Mouse (Mus musculus) central nervous system, embryonic 11.5 days (tissue): ENCODE results near the gene Atp2c2. TPM values are rescaled to one million over a fixed set of nuclear protein-coding genes. Genes with fewer than 3 reads are reported as not detected.

ENCODE experiments used
- polyA plus RNA-seq: library from polyadenylated mRNA; depleted of rRNA; stranded (reverse); fragments of >200 nt; gene quantifications from 2 replicates; pipeline ENCODE4 v1.2.3, GENCODE M21; 2012; rRNA removed

Atp2c2 gene
- polyA plus RNA-seq: 0.72 and 0.75 TPM in 2 replicates

DNA sequence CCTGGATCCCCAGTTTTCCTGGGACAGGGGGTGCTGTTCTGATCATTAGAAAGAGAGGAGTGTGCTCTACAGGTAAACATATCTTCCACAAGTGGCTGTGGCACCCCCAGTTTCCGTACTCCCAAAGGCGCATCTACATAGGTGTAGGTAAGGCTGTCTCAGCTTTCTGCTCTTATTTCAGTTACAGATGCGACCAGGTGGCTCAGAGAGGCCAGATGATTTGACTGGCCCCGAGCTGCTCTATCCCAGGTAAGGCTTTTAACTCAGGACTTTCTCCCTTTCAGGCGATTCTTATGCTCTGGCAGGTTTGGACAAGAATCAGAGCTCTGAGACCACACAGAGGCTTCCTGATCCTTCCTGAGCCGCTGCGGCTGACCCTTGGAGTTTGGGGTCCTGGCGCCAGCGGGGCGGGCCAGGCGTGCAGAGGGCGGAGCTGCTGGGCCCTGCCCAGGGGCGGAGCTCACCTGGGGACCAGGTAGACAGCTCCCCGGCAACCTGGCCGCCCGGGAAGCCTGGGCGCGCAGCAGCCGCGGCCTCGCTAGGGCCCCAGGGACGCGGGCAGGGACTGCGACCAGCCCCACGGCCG lies at the start of gene Atp2c2:
Atp2c2 (plus strand) TSS at position 461 of the 586 bp plus-strand sequence.

DNA sequence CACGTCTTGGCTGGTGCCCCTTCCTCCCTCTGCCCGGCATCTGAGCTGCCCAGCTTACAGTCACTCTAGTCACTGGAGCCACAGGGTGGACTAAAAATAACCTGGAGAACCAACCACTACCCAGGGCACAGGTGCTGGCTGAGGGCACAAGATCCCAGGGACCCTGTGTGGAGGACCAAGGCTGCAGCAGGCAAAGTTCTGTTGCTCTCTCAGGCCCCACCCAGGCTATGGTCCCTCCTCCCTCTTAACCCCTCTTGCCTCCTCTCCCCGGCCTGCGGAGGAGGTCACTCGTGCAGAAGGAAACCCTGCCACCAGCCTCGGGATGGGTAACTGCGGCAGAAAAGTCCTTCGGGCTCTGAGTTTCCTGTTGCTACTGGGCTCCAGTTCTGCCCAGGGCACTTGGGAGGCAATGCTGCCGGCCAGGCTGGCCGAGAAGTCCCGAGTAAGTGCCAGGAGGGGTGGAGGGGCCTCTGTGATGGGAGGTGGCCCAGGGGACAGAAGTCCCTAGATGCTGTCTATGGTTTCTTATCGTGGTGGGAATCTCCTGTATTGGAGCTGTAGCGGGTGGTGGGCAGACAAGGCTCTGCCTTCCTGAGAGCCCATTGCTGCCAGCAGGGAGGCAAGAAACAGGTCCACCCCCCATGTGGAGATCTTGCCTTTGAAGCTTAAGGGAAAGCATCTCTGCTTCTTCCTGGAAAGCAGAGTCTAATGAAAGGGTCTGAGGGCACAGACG lies 33.4 kb upstream of the Atp2c2 start, which contains the start of gene Wfdc1:
Wfdc1 (plus strand) TSS at position 147 of the 733 bp plus-strand sequence.

DNA sequence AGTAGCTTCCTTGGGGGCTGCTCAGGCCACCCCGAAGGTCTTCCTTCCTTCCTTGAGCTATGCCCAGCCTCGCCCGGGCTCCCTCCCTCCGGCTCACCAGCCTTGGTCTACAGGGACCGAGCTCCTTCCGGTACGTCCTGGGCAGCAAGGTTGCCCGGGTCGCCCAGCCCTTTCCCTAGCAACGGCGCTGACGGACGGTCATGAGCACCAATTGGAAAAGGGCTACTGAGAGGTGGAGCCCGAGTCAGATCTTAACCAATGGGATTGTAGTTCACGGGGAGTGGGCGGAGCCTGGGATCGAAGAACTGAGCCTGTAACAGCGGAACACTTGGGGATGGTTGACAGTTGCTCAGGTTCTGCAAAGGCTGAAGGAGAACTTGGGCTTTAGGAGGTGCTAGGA lies 78.5 kb downstream of the Atp2c2 start, which contains the start of gene Tldc1:
Tldc1 (minus strand) TSS at position 154 of the 400 bp plus-strand sequence.

Other genes starting within 250 kb of the Atp2c2 start
- 0.53 and 0.80 TPM in 2 replicates for gene Slc38a8, start 198.3 kb upstream of the Atp2c2 start, polyA plus RNA-seq
- gene Mbtps1, start 141.3 kb upstream of the Atp2c2 start, polyA plus RNA-seq: 75.1 and 110 TPM in 2 replicates
- gene Hsdl1, start 124.8 kb upstream of the Atp2c2 start, polyA plus RNA-seq: 34.3 and 35.8 TPM in 2 replicates
- 0.10 and 0.25 TPM in 2 replicates for gene Dnaaf1, start 124.8 kb upstream of the Atp2c2 start, polyA plus RNA-seq
- 13.9 and 17.6 TPM in 2 replicates for gene Taf1c, start 94.8 kb upstream of the Atp2c2 start, polyA plus RNA-seq
- 0.23 and 0.25 TPM in 2 replicates for gene Adad2, start 87.3 kb upstream of the Atp2c2 start, polyA plus RNA-seq
- gene Kcng4, start 64.3 kb upstream of the Atp2c2 start, polyA plus RNA-seq: 0.06 and 0.14 TPM in 2 replicates
- gene Wfdc1, start 33.6 kb upstream of the Atp2c2 start, polyA plus RNA-seq: 1.8 and 3.4 TPM in 2 replicates
- gene Tldc1, start 78.4 kb downstream of the Atp2c2 start, polyA plus RNA-seq: 11.0 and 11.4 TPM in 2 replicates
- 140 and 173 TPM in 2 replicates for gene Cotl1, start 140.5 kb downstream of the Atp2c2 start, polyA plus RNA-seq
- 9.6 and 10.1 TPM in 2 replicates for gene Klhl36, start 162.3 kb downstream of the Atp2c2 start, polyA plus RNA-seq
- 97.5 and 142 TPM in 2 replicates for gene Usp10, start 210.4 kb downstream of the Atp2c2 start, polyA plus RNA-seq
- 27.2 and 33.9 TPM in 2 replicates for gene Gm20388, start 210.8 kb downstream of the Atp2c2 start, polyA plus RNA-seq